Mouse (Mus musculus): Measurements from ENCODE around the gene Gna12. TPM values are rescaled to one million over a fixed set of nuclear protein-coding genes. Genes with fewer than 3 reads are reported as not detected.

The Gna12 gene
- 51.2 and 61.6 TPM in 2 replicates for polyA plus RNA-seq (2012; rRNA removed)

DNA sequence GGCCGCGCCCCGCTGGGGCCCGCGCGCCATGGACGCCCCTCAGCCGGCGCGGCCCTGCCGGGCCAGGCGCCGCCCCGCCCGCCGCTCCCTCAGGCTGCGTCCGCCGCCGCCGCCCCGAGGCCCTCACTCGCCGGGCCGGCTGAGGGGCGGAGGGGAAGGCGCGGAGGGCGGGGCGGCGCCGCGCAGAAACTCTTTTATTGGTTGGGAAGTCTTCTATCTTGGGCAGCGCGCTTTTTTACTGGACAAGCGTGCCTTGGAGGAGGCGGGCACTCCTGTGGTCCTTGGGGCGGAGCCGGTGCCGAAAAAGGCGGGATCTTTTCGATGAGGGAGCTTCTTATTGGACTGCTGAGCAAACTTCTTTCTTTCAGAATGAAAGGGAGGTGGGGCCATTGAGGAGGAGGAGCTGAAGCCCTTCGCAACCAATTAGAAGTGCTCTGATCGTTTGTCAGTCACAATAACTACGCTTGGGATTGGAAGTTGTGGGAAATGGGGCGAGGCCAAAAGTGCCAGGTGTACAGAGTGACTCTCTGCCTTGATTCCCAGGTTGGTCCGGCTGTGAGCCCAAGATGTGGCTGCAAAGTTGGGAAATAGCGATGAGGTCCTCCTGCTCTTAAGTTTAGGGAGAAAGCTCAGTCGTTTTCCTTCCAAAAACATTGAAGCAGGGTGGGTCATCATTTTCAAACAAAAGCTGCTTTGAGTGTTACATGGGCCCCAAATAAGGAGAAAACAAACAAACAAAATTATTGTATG is at the start of gene Gna12:
Gene Gna12 (minus strand): TSS at position 118 of the 750 bp plus-strand sequence.

DNA sequence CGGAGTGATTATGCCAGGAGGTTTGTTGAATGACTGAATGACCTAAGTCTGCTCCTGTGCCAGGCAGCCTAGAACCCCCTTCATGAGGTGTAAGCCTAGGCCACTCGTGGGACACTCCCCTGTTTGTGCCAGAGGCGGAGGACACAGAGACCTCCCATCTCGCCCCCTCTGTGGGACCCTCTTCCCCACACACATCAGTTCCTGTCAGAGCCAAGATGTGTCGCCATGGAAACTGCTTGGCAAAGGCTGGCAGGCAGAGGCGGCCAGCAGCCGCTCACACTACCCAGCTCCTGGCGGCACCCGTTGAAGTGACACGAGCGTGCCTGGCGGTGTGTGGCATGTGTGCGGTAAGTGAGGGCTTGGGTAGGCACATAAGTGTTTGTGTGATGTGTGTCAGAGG is 106.4 kb downstream of the Gna12 start, which contains the start of gene Amz1:
Gene Amz1 (plus strand): TSS at position 306 of the 400 bp plus-strand sequence.

Other genes with a start within 250 kb of the Gna12 start
- 66.8 and 83.1 TPM in 2 replicates for gene Lfng, start 223.1 kb downstream of the Gna12 start, polyA plus RNA-seq (2012; rRNA removed)
- gene Ttyh3, start 181.4 kb downstream of the Gna12 start, polyA plus RNA-seq (2012; rRNA removed), result 55.3 and 55.5 TPM in 2 replicates
- gene Iqce, start 128.1 kb downstream of the Gna12 start, polyA plus RNA-seq (2012; rRNA removed), result 9.6 and 10.3 TPM in 2 replicates
- 27.1 and 30.0 TPM in 2 replicates for gene Brat1, start 125.4 kb downstream of the Gna12 start, polyA plus RNA-seq (2012; rRNA removed)
- gene Amz1, start 106.3 kb downstream of the Gna12 start, polyA plus RNA-seq (2012; rRNA removed), result 3.8 and 5.5 TPM in 2 replicates
- 4.1 and 5.2 TPM in 2 replicates for gene Card11, start 170.2 kb upstream of the Gna12 start, polyA plus RNA-seq (2012; rRNA removed)